Mouse (Mus musculus) testis, adult 2 months (tissue): ENCODE data around the gene Glyat. TPM values are rescaled to one million over a fixed set of nuclear protein-coding genes. Genes with fewer than 3 reads are reported as not detected.

ENCODE experiments used
- H3K27ac ChIP-seq: fragments of 200-500 bp; 2 replicates; pipeline ENCODE4 v1.5.1; 2012; ENCODE audit warnings: low read depth, low read length; ENCODE audit not compliant: control insufficient read depth, insufficient read depth
- H3K27me3 ChIP-seq: fragments of 200-500 bp; 2 replicates; pipeline ENCODE4 v1.6.1; 2012; ENCODE audit warnings: mild to moderate bottlenecking, low read length, moderate library complexity; ENCODE audit not compliant: control insufficient read depth, insufficient read depth
- H3K36me3 ChIP-seq: fragments of 200-500 bp; 2 replicates; pipeline ENCODE4 v1.6.1; 2012; ENCODE audit warnings: mild to moderate bottlenecking, low read length; ENCODE audit not compliant: control insufficient read depth, insufficient read depth
- H3K4me1 ChIP-seq: fragments of 200-500 bp; 2 replicates; pipeline ENCODE4 v1.6.1; 2012; ENCODE audit warnings: low read length; ENCODE audit not compliant: control insufficient read depth, insufficient read depth
- H3K4me3 ChIP-seq: fragments of 200-500 bp; 2 replicates; pipeline ENCODE4 v1.5.1; 2012; ENCODE audit warnings: low read depth, mild to moderate bottlenecking, low read length, moderate library complexity, mixed read lengths; ENCODE audit not compliant: control insufficient read depth
- CTCF ChIP-seq: fragments of 200-500 bp; IDR thresholded peaks from 2 replicates; pipeline ENCODE4 v1.5.1; 2012; ENCODE audit warnings: low read depth, mild to moderate bottlenecking, inconsistent platforms, low read length, moderate library complexity; ENCODE audit not compliant: control insufficient read depth, insufficient read depth, insufficient replicate concordance
- POLR2A ChIP-seq: fragments of 200-500 bp; IDR thresholded peaks from 2 replicates; pipeline ENCODE4 v1.6.1; 2012; ENCODE audit warnings: low read depth, mild to moderate bottlenecking, inconsistent platforms, low read length, moderate library complexity; ENCODE audit not compliant: control insufficient read depth
- polyA plus RNA-seq: library from polyadenylated mRNA; depleted of rRNA; stranded (reverse); fragments of >200 nt; gene quantifications from 2 replicates; pipeline ENCODE4 v1.2.3, GENCODE M21; 2012; rRNA removed

Gene Glyat
- not detected in 2 replicates for polyA plus RNA-seq

- TF ChIP-seq POLR2A: no peak
- TF ChIP-seq CTCF: no peak
- H3K27me3 ChIP-seq: no peaks in the 10 kb centered on the region
- no peak within 1 kb of the TSS for H3K4me3 ChIP-seq
- H3K27ac ChIP-seq: no peak within 1 kb of the TSS
- H3K36me3 ChIP-seq: no peaks in the 10 kb centered on the region
- no peaks in the 10 kb centered on the region for H3K4me1 ChIP-seq
These were observed at the start of gene Glyat for GRCm38 (mm10) chr19:12633176-12633575. TSS of gene Glyat (plus strand) at chr19:12633308.

GRCm38 (mm10) chr19:12585310-12585709, 47.8 kb upstream of the Glyat start:
- Histone ChIP-seq H3K27me3 (no peaks in the 10 kb centered on the region), H3K4me3 (no peak overlapping the region), H3K36me3 (no peaks in the 10 kb centered on the region), H3K27ac (no peak overlapping the region), H3K4me1 (no peaks in the 10 kb centered on the region)
- TF ChIP-seq CTCF (no peak), POLR2A (no peak)

DNA sequence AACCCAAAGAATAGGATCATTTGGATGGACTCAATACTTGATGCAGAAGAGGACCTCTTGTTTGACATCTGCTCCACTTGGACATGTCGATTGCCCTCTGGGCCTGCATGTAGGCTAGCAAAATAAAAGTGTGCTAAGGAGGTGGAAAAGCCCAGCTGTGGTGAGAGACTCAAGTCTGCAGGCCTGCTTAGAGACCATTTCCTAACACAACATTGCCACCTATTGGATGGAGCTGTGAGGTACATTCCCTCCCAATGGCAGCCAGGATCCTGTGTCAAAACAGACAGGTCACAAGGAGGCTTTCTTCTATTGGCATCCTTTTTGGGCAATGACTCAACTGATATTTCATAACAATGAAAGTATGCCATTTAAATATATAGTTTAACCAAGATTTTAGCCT, 41.2 kb upstream of the Glyat start:
- H3K27me3 ChIP-seq: no peaks in the 10 kb centered on the region
- peak; percentile 33; the same call in 1 of the 2 replicates for TF ChIP-seq CTCF
- no peak for TF ChIP-seq POLR2A
- H3K27ac ChIP-seq: no peak overlapping the region
- peaks cover 9% of the 10 kb centered on the region for H3K4me1 ChIP-seq
- no peak overlapping the region for H3K4me3 ChIP-seq
- H3K36me3 ChIP-seq: no peaks in the 10 kb centered on the region

DNA sequence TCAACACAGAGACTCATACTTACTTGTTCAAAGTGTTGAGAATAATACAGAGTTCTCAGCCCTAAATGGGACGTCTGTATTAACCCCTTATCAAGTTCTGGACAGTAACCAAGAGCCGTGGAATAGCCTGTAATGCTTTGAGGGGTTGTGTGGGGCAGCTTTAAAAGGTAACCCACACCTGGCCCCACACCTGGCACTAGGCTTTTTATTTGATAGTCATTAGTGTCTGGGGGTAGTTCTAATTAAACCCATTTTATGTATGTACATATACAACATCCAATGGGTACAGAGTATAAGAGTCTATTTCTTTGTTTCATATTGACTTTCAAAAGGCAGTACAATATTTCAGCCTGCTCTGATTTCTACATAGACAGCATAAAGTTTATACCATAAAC, 38.0 kb upstream of the Glyat start:
- H3K27me3 ChIP-seq: no peaks in the 10 kb centered on the region
- H3K4me3 ChIP-seq: no peak overlapping the region
- peaks cover 9% of the 10 kb centered on the region for H3K4me1 ChIP-seq
- no peak for TF ChIP-seq CTCF
- TF ChIP-seq POLR2A: no peak
- H3K27ac ChIP-seq: no peak overlapping the region
- no peaks in the 10 kb centered on the region for H3K36me3 ChIP-seq

DNA sequence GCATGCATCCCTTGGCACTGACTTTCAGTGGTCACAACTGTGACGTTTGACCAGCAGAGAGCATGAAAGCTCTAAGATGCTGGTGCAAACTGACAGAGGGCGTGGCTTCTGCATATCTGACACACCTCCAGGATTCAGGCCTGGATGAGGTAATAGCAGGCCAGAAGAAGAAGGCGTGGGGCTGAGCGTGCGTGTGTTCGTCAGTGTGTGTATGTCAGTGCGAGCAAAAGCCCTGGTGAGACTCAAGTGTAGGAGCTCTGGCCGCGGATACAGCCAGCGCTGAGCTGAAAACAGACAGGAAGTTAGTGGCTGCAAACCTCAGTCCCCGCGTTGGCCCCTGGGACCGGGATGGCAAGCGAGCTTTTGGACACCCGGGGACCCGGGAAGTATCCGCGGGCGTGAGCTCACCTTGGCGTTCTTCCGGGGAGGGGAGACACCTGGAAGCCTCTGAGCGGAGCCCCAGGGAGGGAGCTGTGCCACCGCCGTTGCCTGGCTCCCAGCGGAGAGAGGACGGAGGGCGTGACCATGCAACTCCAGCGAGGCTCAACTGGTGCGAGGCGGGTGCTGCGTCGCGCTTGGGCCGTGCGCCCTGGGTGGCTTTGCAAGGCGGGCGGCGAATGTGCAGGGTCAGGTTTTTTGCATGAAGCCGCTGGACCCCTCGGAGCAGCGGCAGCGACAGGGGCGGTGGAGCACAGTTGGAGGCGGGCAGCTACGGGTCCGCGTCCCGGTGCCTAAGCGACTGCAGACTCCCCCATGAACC, 37.4 kb upstream of the Glyat start:
- H3K36me3 ChIP-seq: no peaks in the 10 kb centered on the region
- TF ChIP-seq POLR2A (no peak), CTCF (no peak)
- H3K4me1 ChIP-seq: peaks cover 9% of the 10 kb centered on the region
- peak overlapping the region; percentile 73 for H3K4me3 ChIP-seq
- H3K27me3 ChIP-seq: no peaks in the 10 kb centered on the region
- H3K27ac ChIP-seq: no peak overlapping the region

DNA sequence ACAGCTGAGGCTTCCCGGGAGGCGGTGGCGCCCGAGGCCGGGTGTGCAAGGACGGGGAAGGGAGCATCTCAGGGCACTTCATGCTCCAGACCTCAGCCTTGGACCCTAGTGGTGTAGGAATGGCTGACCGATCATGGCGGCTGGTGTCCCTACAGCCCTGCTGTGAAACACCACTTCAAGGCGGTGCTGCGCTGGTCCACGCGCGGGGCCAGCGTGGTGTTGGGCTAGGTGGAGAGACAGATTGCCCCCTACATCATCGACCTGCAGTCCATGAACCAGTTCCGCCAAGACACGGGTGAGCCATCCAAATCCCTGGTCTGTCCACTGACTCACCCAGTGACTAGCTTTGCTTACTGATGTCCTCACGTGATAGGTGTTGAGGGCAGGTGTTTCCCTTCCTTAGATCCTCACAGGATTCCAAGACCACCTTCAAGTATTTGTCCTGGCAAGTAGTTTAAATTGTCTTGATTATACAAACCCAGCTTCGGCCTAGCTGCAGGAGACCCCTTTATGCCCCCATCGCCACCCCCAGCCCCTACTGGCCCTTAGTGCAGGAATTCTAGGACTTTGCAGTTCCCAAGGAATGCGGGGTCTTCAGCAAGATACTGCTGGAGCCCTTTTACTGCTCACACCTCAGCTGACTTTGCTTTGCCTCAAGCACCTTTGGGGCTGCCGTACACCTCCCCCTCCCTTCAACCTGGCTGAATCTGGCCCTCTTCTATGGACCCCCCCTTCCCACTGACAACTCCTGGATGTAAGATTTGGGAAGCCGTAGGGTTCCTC, 36.6 kb upstream of the Glyat start:
- Histone ChIP-seq H3K27ac (no peak overlapping the region), H3K36me3 (no peaks in the 10 kb centered on the region), H3K27me3 (no peaks in the 10 kb centered on the region), H3K4me3 (peak overlapping the region; percentile 73), H3K4me1 (peaks cover 9% of the 10 kb centered on the region)
- no peak for TF ChIP-seq CTCF
- no peak for TF ChIP-seq POLR2A

GRCm38 (mm10) chr19:12597073-12597405, 36.1 kb upstream of the Glyat start:
- Histone ChIP-seq H3K4me3 (no peak overlapping the region), H3K27me3 (no peaks in the 10 kb centered on the region), H3K27ac (no peak overlapping the region), H3K36me3 (no peaks in the 10 kb centered on the region), H3K4me1 (peaks cover 9% of the 10 kb centered on the region)
- TF ChIP-seq POLR2A (no peak), CTCF (no peak)
